Mouse (Mus musculus): ENCODE results near the gene Greb1.

Gene Greb1

GRCm38 (mm10) chr12:16665022-16665421 lies 135.7 kb downstream of the Greb1 start:
- DNase-seq: no peak

- DNase-seq: no peak
Observed at GRCm38 (mm10) chr12:16662955-16663585, 137.6 kb downstream of the Greb1 start.

- no peak for DNase-seq
Observed at GRCm38 (mm10) chr12:16661936-16662335, 138.8 kb downstream of the Greb1 start.

GRCm38 (mm10) chr12:16661459-16661858 lies 139.2 kb downstream of the Greb1 start:
- DNase-seq: peak in 1 of 2 experiments; percentile 24

GRCm38 (mm10) chr12:16656906-16657875 lies 143.5 kb downstream of the Greb1 start:
- DNase-seq: no peak

- no peak for DNase-seq
Observed at GRCm38 (mm10) chr12:16655604-16656003, 145.1 kb downstream of the Greb1 start.

- DNase-seq: peak; percentile 64 to 70
Observed at GRCm38 (mm10) chr12:16653332-16654093, 147.2 kb downstream of the Greb1 start, which contains the start of gene Ntsr2. TSS of gene Ntsr2 (plus strand) at chr12:16653382.

GRCm38 (mm10) chr12:16649819-16650218 lies 150.9 kb downstream of the Greb1 start:
- DNase-seq: no peak

GRCm38 (mm10) chr12:16648273-16648672 lies 152.4 kb downstream of the Greb1 start:
- no peak for DNase-seq

- no peak for DNase-seq
Observed at GRCm38 (mm10) chr12:16646780-16647409, 153.8 kb downstream of the Greb1 start.

- DNase-seq: no peak
Observed at GRCm38 (mm10) chr12:16644698-16645097, 156.0 kb downstream of the Greb1 start.

GRCm38 (mm10) chr12:16643508-16644345 lies 157.0 kb downstream of the Greb1 start:
- DNase-seq: peak in 1 of 2 experiments; percentile 22

GRCm38 (mm10) chr12:16642000-16642399 lies 158.7 kb downstream of the Greb1 start:
- DNase-seq: no peak

- DNase-seq: no peak
Observed at GRCm38 (mm10) chr12:16640075-16640474, 160.6 kb downstream of the Greb1 start.

GRCm38 (mm10) chr12:16639078-16639771 lies 161.5 kb downstream of the Greb1 start:
- DNase-seq: peak in 1 of 2 experiments; percentile 23

- DNase-seq: no peak
Observed at GRCm38 (mm10) chr12:16635816-16636215, 164.9 kb downstream of the Greb1 start.

GRCm38 (mm10) chr12:16634075-16634813 lies 166.4 kb downstream of the Greb1 start:
- DNase-seq: peak; percentile 57 to 71

- DNase-seq: no peak
Observed at GRCm38 (mm10) chr12:16633235-16633634, 167.5 kb downstream of the Greb1 start.

GRCm38 (mm10) chr12:16631423-16631822 lies 169.3 kb downstream of the Greb1 start:
- DNase-seq: no peak

- DNase-seq: no peak
Observed at GRCm38 (mm10) chr12:16630866-16631185, 169.9 kb downstream of the Greb1 start.

Data from cerebellum, postnatal 25 days (tissue).